Mouse (Mus musculus): Measurements from ENCODE around the gene Tspan31. TPM values are rescaled to one million over a fixed set of nuclear protein-coding genes. Genes with fewer than 3 reads are reported as not detected.

Tspan31 gene
- polyA plus RNA-seq, 1 experiment from 2014 or later: 99.5 TPM

DNA sequence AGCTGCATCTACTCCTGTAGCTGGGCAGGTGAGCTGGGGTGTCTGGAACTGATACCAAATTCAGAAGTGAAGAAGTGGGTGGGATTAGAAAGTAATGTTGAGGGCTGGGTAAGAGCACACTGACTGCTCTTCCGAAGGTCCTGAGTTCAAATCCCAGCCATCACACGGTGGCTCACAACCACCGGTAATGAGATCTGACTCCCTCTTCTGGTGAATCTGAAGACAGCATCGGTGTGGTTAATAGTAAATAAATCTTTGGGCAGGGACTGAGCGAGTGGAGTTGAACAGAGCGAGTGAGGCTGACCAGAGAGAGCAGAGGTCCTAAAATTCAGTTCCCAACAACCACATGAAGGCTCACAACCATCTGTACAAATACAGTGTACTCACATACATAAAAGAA lies 15.6 kb upstream of the Tspan31 start:
- no peak for ATAC-seq

DNA sequence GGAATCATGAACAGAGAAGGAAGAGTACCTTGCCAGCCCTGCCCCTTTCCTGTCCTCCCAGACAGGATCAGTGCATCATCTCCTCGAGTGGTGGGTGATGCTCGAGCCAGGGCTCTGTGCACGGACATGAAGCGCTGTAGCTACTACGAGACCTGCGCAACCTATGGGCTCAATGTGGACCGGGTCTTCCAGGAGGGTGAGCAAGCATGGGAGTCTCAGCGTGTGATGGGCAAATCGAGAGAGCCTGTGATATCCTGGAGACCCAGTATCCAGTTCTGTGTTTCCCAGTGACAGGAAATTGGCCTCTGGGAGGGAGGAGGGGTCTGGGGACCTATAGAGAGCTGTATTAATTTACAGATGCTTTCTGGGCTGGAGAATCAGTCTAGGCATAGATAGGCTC lies 15.0 kb upstream of the Tspan31 start:
- Histone ChIP-seq H3K27ac (ENCODE audit: low read length) (no peak overlapping the region), H3K27me3 (replicated peaks; ENCODE audit: insufficient read depth, low read length) (peaks cover 41% of the 10 kb centered on the region), H3K4me1 (ENCODE audit: insufficient read depth, low read depth, low read length) (peaks cover 2% of the 10 kb centered on the region), H3K9ac (replicated peaks; ENCODE audit: low read depth) (no peak overlapping the region), H3K36me3 (ENCODE audit: insufficient read depth, low read length) (no peaks in the 10 kb centered on the region), H3K4me3 (ENCODE audit: low read depth, low read length) (no peak overlapping the region), H3K4me2 (replicated peaks; ENCODE audit: low read depth, low read length) (no peak overlapping the region), H3K9me3 (ENCODE audit: low read length) (no peaks in the 10 kb centered on the region)
- DNase-seq (ENCODE audit: low spot score): no peak
- ATAC-seq: no peak
- WGBS: 74% methylated on average over 9 of the region's 9 CpGs
- no peak for TF ChIP-seq EP300 (IDR thresholded peaks at IDR 0.05)
- no peak for TF ChIP-seq CTCF (IDR thresholded peaks at IDR 0.05)

More for the DNA sequence above, 15.6 kb upstream of the Tspan31 start:
- Histone ChIP-seq H3K4me1 (ENCODE audit: insufficient read depth, low read depth, low read length) (peaks cover 2% of the 10 kb centered on the region; the same call in 1 of the 2 replicates), H3K27ac (ENCODE audit: low read length) (no peak overlapping the region), H3K4me2 (replicated peaks; ENCODE audit: low read depth, low read length) (no peak overlapping the region), H3K36me3 (ENCODE audit: insufficient read depth, low read length) (no peaks in the 10 kb centered on the region), H3K9me3 (ENCODE audit: low read length) (no peaks in the 10 kb centered on the region), H3K9ac (replicated peaks; ENCODE audit: low read depth) (no peak overlapping the region), H3K4me3 (ENCODE audit: low read depth, low read length) (no peak overlapping the region), H3K27me3 (replicated peaks; ENCODE audit: insufficient read depth, low read length) (peaks cover 41% of the 10 kb centered on the region)
- DNase-seq (ENCODE audit: low spot score): no peak
- TF ChIP-seq CTCF (IDR thresholded peaks at IDR 0.05) (no peak; the same call in 1 of the 2 replicates), EP300 (IDR thresholded peaks at IDR 0.05) (no peak)
- WGBS: 55% methylated on average over 6 of the region's 6 CpGs

DNA sequence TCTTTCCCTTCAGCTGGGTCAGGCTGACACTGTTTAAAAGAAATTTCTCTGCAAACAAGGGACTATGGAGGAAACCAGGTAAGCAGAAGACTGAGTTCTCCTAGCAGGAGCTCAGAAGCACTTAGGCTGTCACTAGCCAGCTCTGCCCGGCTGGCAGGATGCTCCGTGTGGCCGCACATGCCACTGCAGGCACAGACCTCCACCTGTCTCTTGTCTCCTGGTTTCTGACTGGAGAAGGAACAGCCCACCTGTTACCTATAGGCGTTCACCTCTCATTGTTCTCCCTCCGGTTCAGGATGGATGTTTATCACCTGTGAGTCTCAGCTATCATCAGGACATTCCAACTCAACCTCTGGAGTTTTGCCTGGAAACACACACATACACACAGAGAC lies 13.8 kb upstream of the Tspan31 start:
- Histone ChIP-seq H3K9ac (replicated peaks; ENCODE audit: low read depth) (no peak overlapping the region), H3K36me3 (ENCODE audit: insufficient read depth, low read length) (no peaks in the 10 kb centered on the region), H3K9me3 (ENCODE audit: low read length) (no peaks in the 10 kb centered on the region), H3K27me3 (replicated peaks; ENCODE audit: insufficient read depth, low read length) (peaks cover 45% of the 10 kb centered on the region), H3K4me3 (ENCODE audit: low read depth, low read length) (no peak overlapping the region), H3K27ac (ENCODE audit: low read length) (no peak overlapping the region), H3K4me2 (replicated peaks; ENCODE audit: low read depth, low read length) (no peak overlapping the region), H3K4me1 (ENCODE audit: insufficient read depth, low read depth, low read length) (peaks cover 10% of the 10 kb centered on the region)
- TF ChIP-seq CTCF (IDR thresholded peaks at IDR 0.05) (peak; percentile 11; the same call in 1 of the 2 replicates), EP300 (IDR thresholded peaks at IDR 0.05) (no peak)
- WGBS: 37% methylated on average over 5 of the region's 5 CpGs
- DNase-seq (ENCODE audit: low spot score) (no peak), ATAC-seq (no peak)

DNA sequence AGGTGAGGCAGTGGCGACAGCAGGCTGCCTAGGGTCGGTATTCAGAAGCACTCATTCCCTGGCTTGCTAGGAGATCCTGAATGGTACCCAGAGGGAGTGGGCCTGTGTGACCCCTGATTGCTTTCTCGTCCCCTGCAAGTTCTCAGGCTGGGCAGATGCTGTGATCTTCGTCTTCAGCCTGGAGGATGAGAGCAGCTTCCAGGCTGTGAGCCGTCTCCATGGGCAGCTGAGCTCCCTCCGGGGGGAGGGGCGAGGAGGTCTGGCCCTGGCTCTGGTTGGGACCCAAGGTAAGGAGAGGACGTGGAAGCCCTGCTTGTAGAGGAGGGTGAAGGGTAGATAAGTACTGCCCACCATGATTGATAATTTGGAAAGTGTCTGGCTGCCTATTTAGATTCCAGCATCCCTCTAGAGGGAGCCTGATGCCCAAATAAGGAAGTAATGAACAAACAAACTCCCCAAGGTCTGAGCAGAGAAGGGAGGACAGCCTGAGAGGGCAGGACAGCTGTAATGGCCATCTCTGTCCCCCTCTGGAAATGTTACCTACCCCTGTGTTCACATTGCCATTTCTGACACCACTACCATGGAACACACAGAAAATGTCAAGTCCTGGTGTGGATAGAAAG lies 13.3 kb upstream of the Tspan31 start:
- Histone ChIP-seq H3K4me2 (replicated peaks; ENCODE audit: low read depth, low read length) (no peak overlapping the region), H3K9me3 (ENCODE audit: low read length) (no peaks in the 10 kb centered on the region), H3K9ac (replicated peaks; ENCODE audit: low read depth) (no peak overlapping the region), H3K27me3 (replicated peaks; ENCODE audit: insufficient read depth, low read length) (peaks cover 50% of the 10 kb centered on the region), H3K36me3 (ENCODE audit: insufficient read depth, low read length) (no peaks in the 10 kb centered on the region), H3K4me3 (ENCODE audit: low read depth, low read length) (no peak overlapping the region), H3K4me1 (ENCODE audit: insufficient read depth, low read depth, low read length) (peaks cover 10% of the 10 kb centered on the region), H3K27ac (ENCODE audit: low read length) (no peak overlapping the region)
- DNase-seq (ENCODE audit: low spot score): no peak
- ATAC-seq: no peak
- TF ChIP-seq CTCF (IDR thresholded peaks at IDR 0.05) (no peak), EP300 (IDR thresholded peaks at IDR 0.05) (no peak)
- WGBS: 26% methylated on average over 8 of the region's 8 CpGs

DNA sequence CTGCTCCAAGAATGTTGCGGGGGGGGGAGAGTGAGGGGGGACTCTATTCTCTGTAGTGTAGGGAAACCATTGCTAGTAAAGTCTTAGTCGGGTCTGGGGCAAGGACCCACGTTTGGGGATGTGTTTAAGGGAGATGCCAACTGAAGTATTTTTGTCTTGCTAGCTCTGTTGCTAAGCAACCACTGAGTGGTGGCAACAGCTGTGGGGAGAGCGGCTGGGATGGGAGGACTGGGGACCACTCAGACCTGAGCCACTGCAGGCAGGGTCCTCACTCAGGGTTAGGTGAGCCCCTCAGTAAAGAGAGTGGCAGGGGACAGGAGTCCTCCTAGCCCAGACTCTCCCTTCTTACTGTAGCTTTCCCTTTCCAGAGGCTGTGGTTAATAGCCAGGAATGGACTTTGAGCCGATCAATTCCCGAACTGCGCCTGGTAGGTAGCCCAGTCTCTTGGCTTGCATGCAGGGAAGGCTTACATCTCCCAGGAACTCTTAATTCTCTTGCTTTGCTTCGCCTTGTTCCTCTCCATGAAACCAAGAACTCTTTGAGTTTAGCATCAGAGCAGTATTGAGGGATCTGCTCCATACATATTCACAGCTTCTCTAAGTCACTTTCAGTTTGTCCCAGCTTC lies 12.0 kb upstream of the Tspan31 start:
- H3K9ac ChIP-seq (replicated peaks; ENCODE audit: low read depth): no peak overlapping the region
- WGBS: 23% methylated on average over 8 of the region's 8 CpGs
- ATAC-seq: no peak
- no peaks in the 10 kb centered on the region for H3K9me3 ChIP-seq (ENCODE audit: low read length)
- no peak overlapping the region for H3K4me2 ChIP-seq (replicated peaks; ENCODE audit: low read depth, low read length)
- no peaks in the 10 kb centered on the region for H3K36me3 ChIP-seq (ENCODE audit: insufficient read depth, low read length)
- no peak for DNase-seq (ENCODE audit: low spot score)
- H3K27me3 ChIP-seq (replicated peaks; ENCODE audit: insufficient read depth, low read length): peaks cover 61% of the 10 kb centered on the region
- peaks cover 10% of the 10 kb centered on the region for H3K4me1 ChIP-seq (ENCODE audit: insufficient read depth, low read depth, low read length)
- H3K4me3 ChIP-seq (ENCODE audit: low read depth, low read length): 0 out of 2 replicates have a peak overlapping the region, but pooled peaks have one; percentile 23
- TF ChIP-seq EP300 (IDR thresholded peaks at IDR 0.05): no peak
- no peak for TF ChIP-seq CTCF (IDR thresholded peaks at IDR 0.05)
- H3K27ac ChIP-seq (ENCODE audit: low read length): no peak overlapping the region

DNA sequence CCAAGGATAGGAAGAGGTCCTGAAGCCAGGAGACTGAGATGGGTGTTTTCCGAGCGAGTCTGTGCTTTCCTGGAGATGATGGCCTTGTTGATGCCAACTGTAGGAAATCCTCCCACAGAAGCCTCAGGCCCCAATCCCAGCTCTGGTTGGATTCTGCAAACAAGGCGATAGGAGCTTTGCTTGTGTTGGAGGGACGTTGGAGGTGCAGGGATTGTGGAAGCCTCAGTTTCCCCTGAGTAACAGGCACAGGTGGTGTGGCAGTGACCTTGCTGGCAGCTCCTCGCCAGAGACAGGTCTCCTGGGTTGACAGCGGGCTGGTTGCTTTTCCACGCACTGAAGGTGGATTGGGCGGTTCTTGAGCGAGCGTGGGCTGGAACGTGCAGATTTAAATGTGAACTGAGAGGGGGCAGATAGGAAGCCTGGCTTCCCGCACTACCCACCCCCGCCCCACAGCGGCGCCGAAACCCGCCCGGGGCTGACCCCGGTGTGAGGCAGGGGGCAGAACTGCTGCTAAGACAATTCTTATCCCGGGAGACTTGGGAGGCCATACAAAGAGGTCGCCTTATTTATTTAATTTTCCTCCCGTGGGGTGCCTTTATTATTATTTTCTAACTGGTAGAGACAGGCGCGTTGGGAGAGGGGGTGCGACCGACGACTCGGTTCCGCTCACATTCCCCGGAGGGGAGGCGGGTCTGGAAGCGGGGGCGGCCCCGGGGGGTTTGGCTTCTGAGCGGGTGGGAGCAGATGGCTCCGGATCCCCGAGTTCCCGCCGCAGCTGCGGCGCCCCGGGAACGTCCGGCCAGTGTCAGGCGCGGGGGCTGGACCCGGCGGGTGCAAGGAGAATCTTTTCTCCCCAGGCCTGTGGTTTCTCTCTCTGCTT lies 11.1 kb upstream of the Tspan31 start:
- 9% methylated on average over 48 of the region's 48 CpGs for WGBS
- ATAC-seq (no peak), DNase-seq (ENCODE audit: low spot score) (no peak)
- Histone ChIP-seq H3K36me3 (ENCODE audit: insufficient read depth, low read length) (no peaks in the 10 kb centered on the region), H3K27ac (ENCODE audit: low read length) (no peak overlapping the region), H3K4me3 (ENCODE audit: low read depth, low read length) (peak overlapping the region; percentile 23), H3K4me1 (ENCODE audit: insufficient read depth, low read depth, low read length) (peaks cover 10% of the 10 kb centered on the region), H3K9ac (replicated peaks; ENCODE audit: low read depth) (no peak overlapping the region), H3K27me3 (replicated peaks; ENCODE audit: insufficient read depth, low read length) (peaks cover 61% of the 10 kb centered on the region), H3K4me2 (replicated peaks; ENCODE audit: low read depth, low read length) (peak overlapping the region; percentile 41), H3K9me3 (ENCODE audit: low read length) (no peaks in the 10 kb centered on the region)
- no peak for TF ChIP-seq EP300 (IDR thresholded peaks at IDR 0.05)
- 0 out of 2 replicates have a peak, but pooled peaks have one; percentile 21 for TF ChIP-seq CTCF (IDR thresholded peaks at IDR 0.05)
